Mouse (Mus musculus): ENCODE measurements around the gene Rprd1b. TPM values are rescaled to one million over a fixed set of nuclear protein-coding genes. Genes with fewer than 3 reads are reported as not detected.

Gene Rprd1b
- polyA plus RNA-seq, 1 experiment, result 11.6 TPM

DNA sequence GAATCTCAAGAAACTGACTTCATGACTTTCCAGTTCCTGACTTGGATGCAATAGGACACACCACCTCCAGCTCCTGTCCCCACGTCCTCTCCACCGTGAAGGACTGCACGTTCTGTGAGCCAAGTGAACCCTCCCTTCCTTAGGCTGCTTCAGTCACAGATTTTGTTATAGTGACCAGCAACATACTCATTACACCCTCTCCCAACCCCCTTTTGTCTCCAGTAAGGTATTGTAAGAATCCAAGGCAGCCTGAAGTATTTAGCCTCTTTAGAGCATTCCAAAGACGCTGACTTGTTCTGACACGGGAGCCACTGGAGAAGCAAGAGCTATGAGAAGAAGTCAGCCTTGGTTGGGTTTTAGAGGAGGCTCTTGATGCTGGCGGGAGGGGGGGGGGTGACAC lies 141.1 kb downstream of the Rprd1b start:
- Histone ChIP-seq H3K36me3 (ENCODE audit: control insufficient read depth, insufficient read depth) (no peaks in the 10 kb centered on the region), H3ac (ENCODE audit: control insufficient read depth, insufficient read length) (no peak overlapping the region), H3K27me3 (ENCODE audit: control insufficient read depth, insufficient read depth, insufficient read length) (no peaks in the 10 kb centered on the region), H3K4me2 (ENCODE audit: low read depth) (peak overlapping the region; percentile 64), H3K4me3 (no peak overlapping the region), H3K79me2 (ENCODE audit: control insufficient read depth, insufficient read depth) (no peaks in the 10 kb centered on the region)
- no peak for TF ChIP-seq SRF (IDR thresholded peaks at IDR 0.05; ENCODE audit: control insufficient read depth, insufficient read length, low read depth)
- TF ChIP-seq E2F4 (IDR thresholded peaks at IDR 0.05; ENCODE audit: insufficient read depth), result no peak
- TF ChIP-seq REST (IDR thresholded peaks at IDR 0.05; ENCODE audit: insufficient read depth, insufficient read length), result no peak

DNA sequence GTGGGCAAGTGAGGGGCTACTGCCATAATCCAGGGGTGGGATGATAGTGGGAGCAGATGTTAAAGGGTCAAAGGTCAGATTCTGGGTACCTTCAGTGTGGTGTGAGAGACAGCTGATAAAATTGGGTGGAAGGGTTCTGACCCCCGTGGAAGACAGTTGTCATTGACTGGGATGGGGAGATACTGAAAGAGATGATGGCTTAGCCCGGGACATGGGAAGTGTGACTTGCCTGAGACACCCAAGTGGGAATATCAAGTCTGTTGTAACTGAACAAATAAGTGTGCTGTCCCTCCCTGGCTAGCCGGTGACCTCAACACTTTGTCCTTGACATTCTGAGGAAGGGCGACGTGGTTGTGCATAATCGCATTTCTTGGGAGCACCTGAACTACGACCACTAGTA lies 141.5 kb downstream of the Rprd1b start:
- Histone ChIP-seq H3ac (ENCODE audit: control insufficient read depth, insufficient read length) (no peak overlapping the region), H3K4me3 (no peak overlapping the region), H3K4me2 (ENCODE audit: low read depth) (no peak overlapping the region), H3K36me3 (ENCODE audit: control insufficient read depth, insufficient read depth) (no peaks in the 10 kb centered on the region), H3K79me2 (ENCODE audit: control insufficient read depth, insufficient read depth) (no peaks in the 10 kb centered on the region), H3K27me3 (ENCODE audit: control insufficient read depth, insufficient read depth, insufficient read length) (no peaks in the 10 kb centered on the region)
- no peak for TF ChIP-seq POLR2A (IDR thresholded peaks at IDR 0.05; ENCODE audit: insufficient read length, low read depth)

DNA sequence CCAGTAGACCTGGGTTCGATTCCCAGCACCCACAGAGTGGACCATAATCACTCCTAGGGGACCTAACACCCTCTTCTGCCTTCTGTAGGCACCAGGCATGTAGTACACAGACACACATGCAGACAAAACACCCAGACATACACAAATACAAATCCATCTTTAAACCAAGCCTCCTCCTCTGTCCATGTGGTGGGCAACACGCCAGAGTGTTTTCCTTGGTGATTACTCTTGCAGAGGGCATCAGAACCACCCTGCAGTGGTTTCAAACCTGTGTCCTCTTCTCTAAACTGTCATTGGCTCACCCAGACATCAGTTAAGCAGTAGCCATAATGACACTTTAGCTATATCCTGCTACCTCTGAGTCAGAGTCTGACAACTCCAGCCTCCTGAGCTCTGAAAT lies 142.1 kb downstream of the Rprd1b start:
- TF ChIP-seq REST (IDR thresholded peaks at IDR 0.05; ENCODE audit: insufficient read depth, insufficient read length) (no peak), E2F4 (IDR thresholded peaks at IDR 0.05; ENCODE audit: insufficient read depth) (no peak), MAX (IDR thresholded peaks at IDR 0.05; ENCODE audit: low read depth) (no peak), USF1 (IDR thresholded peaks at IDR 0.05; ENCODE audit: low read depth) (no peak), POLR2A (IDR thresholded peaks at IDR 0.05; ENCODE audit: insufficient read length, low read depth) (no peak), TCF3 (IDR thresholded peaks at IDR 0.05; ENCODE audit: insufficient read length, low read depth) (no peak), MYOG (IDR thresholded peaks at IDR 0.05; ENCODE audit: control insufficient read depth in 1 of 3, insufficient read depth in 1 of 3, insufficient read length in 2 of 3, low read depth in 2 of 3) (no peak), CEBPB (IDR thresholded peaks at IDR 0.05; ENCODE audit: insufficient read depth, poor library complexity, severe bottlenecking) (no peak), POLR2AphosphoS2 (IDR thresholded peaks at IDR 0.05; ENCODE audit: insufficient read length, low read depth) (no peak), TCF12 (IDR thresholded peaks at IDR 0.05; ENCODE audit: insufficient read depth, poor library complexity, severe bottlenecking) (no peak), SRF (IDR thresholded peaks at IDR 0.05; ENCODE audit: control insufficient read depth, insufficient read length, low read depth) (no peak), MYOD1 (IDR thresholded peaks at IDR 0.05; ENCODE audit: control insufficient read depth in 1 of 3, insufficient read length in 2 of 3, low read depth in 2 of 3) (no peak)
- H3ac ChIP-seq (ENCODE audit: control insufficient read depth, insufficient read length), result no peak overlapping the region

DNA sequence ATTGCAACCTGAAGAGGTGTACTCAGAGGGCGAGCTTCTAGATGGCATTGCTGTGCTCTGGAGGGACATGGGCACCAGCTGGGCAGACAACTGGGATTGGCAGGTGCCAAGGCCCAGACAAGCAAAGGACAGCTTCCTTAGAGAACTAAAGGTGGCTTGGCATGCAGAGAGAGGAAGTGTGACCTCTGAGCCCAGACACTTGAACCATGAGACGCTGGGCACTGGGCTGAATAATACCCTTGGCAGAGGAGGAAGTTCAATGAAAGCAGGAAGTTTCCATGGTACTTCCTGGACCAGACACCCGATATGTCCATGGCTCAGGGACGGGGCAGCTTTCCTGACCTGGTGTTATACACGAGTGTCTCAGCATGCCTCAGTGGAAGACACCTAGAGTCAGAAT lies 146.1 kb downstream of the Rprd1b start:
- Histone ChIP-seq H3K4me2 (ENCODE audit: low read depth) (no peak overlapping the region), H3K27me3 (ENCODE audit: control insufficient read depth, insufficient read depth, insufficient read length) (no peaks in the 10 kb centered on the region), H3ac (ENCODE audit: control insufficient read depth, insufficient read length) (no peak overlapping the region), H3K4me3 (no peak overlapping the region), H3K36me3 (ENCODE audit: control insufficient read depth, insufficient read depth) (no peaks in the 10 kb centered on the region), H3K79me2 (ENCODE audit: control insufficient read depth, insufficient read depth) (no peaks in the 10 kb centered on the region)
- TF ChIP-seq MYOG (IDR thresholded peaks at IDR 0.05; ENCODE audit: control insufficient read depth in 1 of 3, insufficient read depth in 1 of 3, insufficient read length in 2 of 3, low read depth in 2 of 3) (no peak), POLR2A (IDR thresholded peaks at IDR 0.05; ENCODE audit: insufficient read length, low read depth) (no peak), MYOD1 (IDR thresholded peaks at IDR 0.05; ENCODE audit: control insufficient read depth in 1 of 3, insufficient read length in 2 of 3, low read depth in 2 of 3) (no peak), USF1 (IDR thresholded peaks at IDR 0.05; ENCODE audit: low read depth) (no peak)

More for the DNA sequence above, 142.1 kb downstream of the Rprd1b start:
- Histone ChIP-seq H3K36me3 (ENCODE audit: control insufficient read depth, insufficient read depth) (no peaks in the 10 kb centered on the region), H3K4me3 (no peak overlapping the region), H3K79me2 (ENCODE audit: control insufficient read depth, insufficient read depth) (no peaks in the 10 kb centered on the region), H3K4me2 (ENCODE audit: low read depth) (no peak overlapping the region), H3K27me3 (ENCODE audit: control insufficient read depth, insufficient read depth, insufficient read length) (no peaks in the 10 kb centered on the region)

DNA sequence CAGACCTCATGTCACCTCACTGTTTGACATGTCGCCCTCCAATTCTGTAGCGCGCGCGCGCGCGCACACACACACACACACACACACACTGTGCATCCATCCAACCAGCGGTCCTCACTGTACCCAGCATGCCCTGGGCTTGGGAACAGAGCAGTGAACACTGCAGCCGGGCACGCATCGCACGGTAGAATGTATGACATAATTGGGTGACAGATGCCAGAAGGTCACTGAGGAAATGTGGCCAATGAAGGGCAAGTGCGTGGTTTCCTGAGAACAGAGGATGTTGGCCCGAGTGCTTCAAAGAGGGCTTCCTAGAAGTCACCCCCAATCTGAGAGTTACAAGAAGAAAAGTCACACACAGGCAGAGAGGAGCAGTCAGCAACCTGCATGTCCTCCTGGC lies 146.7 kb downstream of the Rprd1b start:
- no peak overlapping the region for H3K4me3 ChIP-seq
- H3K79me2 ChIP-seq (ENCODE audit: control insufficient read depth, insufficient read depth), result no peaks in the 10 kb centered on the region
- no peaks in the 10 kb centered on the region for H3K36me3 ChIP-seq (ENCODE audit: control insufficient read depth, insufficient read depth)
- no peak overlapping the region for H3ac ChIP-seq (ENCODE audit: control insufficient read depth, insufficient read length)
- TF ChIP-seq E2F4 (IDR thresholded peaks at IDR 0.05; ENCODE audit: insufficient read depth), result no peak
- TF ChIP-seq POLR2A (IDR thresholded peaks at IDR 0.05; ENCODE audit: insufficient read length, low read depth), result no peak
- no peak for TF ChIP-seq USF1 (IDR thresholded peaks at IDR 0.05; ENCODE audit: low read depth)
- no peak for TF ChIP-seq TCF3 (IDR thresholded peaks at IDR 0.05; ENCODE audit: insufficient read length, low read depth)
- no peak for TF ChIP-seq TCF12 (IDR thresholded peaks at IDR 0.05; ENCODE audit: insufficient read depth, poor library complexity, severe bottlenecking)
- no peak for TF ChIP-seq CEBPB (IDR thresholded peaks at IDR 0.05; ENCODE audit: insufficient read depth, poor library complexity, severe bottlenecking)
- no peak for TF ChIP-seq MYOD1 (IDR thresholded peaks at IDR 0.05; ENCODE audit: control insufficient read depth in 1 of 3, insufficient read length in 2 of 3, low read depth in 2 of 3)
- TF ChIP-seq MYOG (IDR thresholded peaks at IDR 0.05; ENCODE audit: control insufficient read depth in 1 of 3, insufficient read depth in 1 of 3, insufficient read length in 2 of 3, low read depth in 2 of 3), result no peak
- TF ChIP-seq POLR2AphosphoS2 (IDR thresholded peaks at IDR 0.05; ENCODE audit: insufficient read length, low read depth), result no peak
- TF ChIP-seq REST (IDR thresholded peaks at IDR 0.05; ENCODE audit: insufficient read depth, insufficient read length), result no peak
- TF ChIP-seq MAX (IDR thresholded peaks at IDR 0.05; ENCODE audit: low read depth), result no peak
- TF ChIP-seq SRF (IDR thresholded peaks at IDR 0.05; ENCODE audit: control insufficient read depth, insufficient read length, low read depth), result no peak
- no peaks in the 10 kb centered on the region for H3K27me3 ChIP-seq (ENCODE audit: control insufficient read depth, insufficient read depth, insufficient read length)
- H3K4me2 ChIP-seq (ENCODE audit: low read depth), result no peak overlapping the region
